Mouse (Mus musculus): ENCODE measurements around the gene Ddi2. TPM values are rescaled to one million over a fixed set of nuclear protein-coding genes. Genes with fewer than 3 reads are reported as not detected.

Ddi2 gene
- polyA plus RNA-seq, 1 experiment from 2014 or later = 16.6 TPM

- ATAC-seq (no peak), DNase-seq (ENCODE audit: low read depth, low spot score) (no peak)
- CTCF ChIA-PET = no interaction called here
- TF ChIP-seq CTCF (IDR thresholded peaks at IDR 0.05) = no peak
- in situ Hi-C loops (cut with MboI; ENCODE audit: low pct_unique_long_range_greater_than_20kb) = no loop called here
- POLR2A ChIA-PET = no interaction called here
- H3K27me3 ChIP-seq = no peaks in the 10 kb centered on the region
Measured at GRCm38 (mm10) chr4:141694719-141695118, 28.5 kb downstream of the Ddi2 start.

GRCm38 (mm10) chr4:141688505-141688904, 34.7 kb downstream of the Ddi2 start:
- no peak for TF ChIP-seq CTCF (IDR thresholded peaks at IDR 0.05)
- CTCF ChIA-PET = interaction anchor here (0.7 kb wide), 1 partner anchor 41 kb away, joined by 3 read pairs; no protein-coding TSS in a partner anchor

GRCm38 (mm10) chr4:141686525-141686924, 36.7 kb downstream of the Ddi2 start:
- DNase-seq (ENCODE audit: low read depth, low spot score) (no peak), ATAC-seq (no peak)
- CTCF ChIA-PET = no interaction called here
- POLR2A ChIA-PET = no interaction called here
- no peaks in the 10 kb centered on the region for H3K27me3 ChIP-seq
- in situ Hi-C loops (cut with MboI; ENCODE audit: low pct_unique_long_range_greater_than_20kb) = no loop called here
- TF ChIP-seq CTCF (IDR thresholded peaks at IDR 0.05) = no peak

More at GRCm38 (mm10) chr4:141688505-141688904, 34.7 kb downstream of the Ddi2 start:
- ATAC-seq (no peak), DNase-seq (ENCODE audit: low read depth, low spot score) (no peak)
- POLR2A ChIA-PET = interaction anchor here (1.6 kb wide), 1 partner anchor 33 kb away, joined by 3 read pairs; no protein-coding TSS in a partner anchor
- in situ Hi-C loops (cut with MboI; ENCODE audit: low pct_unique_long_range_greater_than_20kb) = no loop called here
- no peaks in the 10 kb centered on the region for H3K27me3 ChIP-seq

- CTCF ChIA-PET = no interaction called here
- ATAC-seq (no peak), DNase-seq (ENCODE audit: low read depth, low spot score) (no peak)
- in situ Hi-C loops (cut with MboI; ENCODE audit: low pct_unique_long_range_greater_than_20kb) = no loop called here
- POLR2A ChIA-PET = no interaction called here
- no peaks in the 10 kb centered on the region for H3K27me3 ChIP-seq
- TF ChIP-seq CTCF (IDR thresholded peaks at IDR 0.05) = no peak
Measured at GRCm38 (mm10) chr4:141686093-141686492, 37.1 kb downstream of the Ddi2 start.

GRCm38 (mm10) chr4:141685499-141685898, 37.7 kb downstream of the Ddi2 start, which contains the start of gene Rsc1a1:
Gene Rsc1a1 (minus strand): TSS chr4:141685599.
- in situ Hi-C loops (cut with MboI; ENCODE audit: low pct_unique_long_range_greater_than_20kb) = no loop called here
- ChIA-PET POLR2A (no interaction called here), CTCF (no interaction called here)

GRCm38 (mm10) chr4:141682706-141683230, 40.5 kb downstream of the Ddi2 start:
- no peaks in the 10 kb centered on the region for H3K27me3 ChIP-seq
- TF ChIP-seq CTCF (IDR thresholded peaks at IDR 0.05) = no peak
- ATAC-seq (no peak), DNase-seq (ENCODE audit: low read depth, low spot score) (no peak)
- in situ Hi-C loops (cut with MboI; ENCODE audit: low pct_unique_long_range_greater_than_20kb) = no loop called here
- ChIA-PET CTCF (no interaction called here), POLR2A (interaction anchor here (1.2 kb wide), 1 partner anchor 11 kb away, joined by 3 read pairs; no protein-coding TSS in a partner anchor)

More at GRCm38 (mm10) chr4:141685499-141685898, 37.7 kb downstream of the Ddi2 start, which contains the start of gene Rsc1a1:
- no peak for TF ChIP-seq CTCF (IDR thresholded peaks at IDR 0.05)
- DNase-seq (ENCODE audit: low read depth, low spot score) (no peak), ATAC-seq (no peak)
- H3K27me3 ChIP-seq = no peaks in the 10 kb centered on the region

- TF ChIP-seq CTCF (IDR thresholded peaks at IDR 0.05) = no peak
- in situ Hi-C loops (cut with MboI; ENCODE audit: low pct_unique_long_range_greater_than_20kb) = no loop called here
- H3K27me3 ChIP-seq = no peaks in the 10 kb centered on the region
- DNase-seq (ENCODE audit: low read depth, low spot score) (peak; percentile 30), ATAC-seq (no peak)
- ChIA-PET POLR2A (no interaction called here), CTCF (interaction anchor here (1.2 kb wide), 1 partner anchor 9 kb away, joined by 3 read pairs; no protein-coding TSS in a partner anchor)
Measured at GRCm38 (mm10) chr4:141681767-141682166, 41.5 kb downstream of the Ddi2 start.

- in situ Hi-C loops (cut with MboI; ENCODE audit: low pct_unique_long_range_greater_than_20kb) = no loop called here
- TF ChIP-seq CTCF (IDR thresholded peaks at IDR 0.05) = no peak
- CTCF ChIA-PET = interaction anchor here (1.2 kb wide), 1 partner anchor 10 kb away, joined by 3 read pairs; no protein-coding TSS in a partner anchor
- DNase-seq (ENCODE audit: low read depth, low spot score) (no peak), ATAC-seq (no peak)
- no peaks in the 10 kb centered on the region for H3K27me3 ChIP-seq
- POLR2A ChIA-PET = no interaction called here
Measured at GRCm38 (mm10) chr4:141680892-141681291, 42.3 kb downstream of the Ddi2 start.

GRCm38 (mm10) chr4:141679016-141679415, 44.2 kb downstream of the Ddi2 start:
- no peak for TF ChIP-seq CTCF (IDR thresholded peaks at IDR 0.05)
- POLR2A ChIA-PET = no interaction called here
- no peaks in the 10 kb centered on the region for H3K27me3 ChIP-seq
- CTCF ChIA-PET = no interaction called here
- DNase-seq (ENCODE audit: low read depth, low spot score) (no peak), ATAC-seq (no peak)
- in situ Hi-C loops (cut with MboI; ENCODE audit: low pct_unique_long_range_greater_than_20kb) = no loop called here

- CTCF ChIA-PET = no interaction called here
- no peaks in the 10 kb centered on the region for H3K27me3 ChIP-seq
- POLR2A ChIA-PET = no interaction called here
- in situ Hi-C loops (cut with MboI; ENCODE audit: low pct_unique_long_range_greater_than_20kb) = no loop called here
- ATAC-seq (no peak), DNase-seq (ENCODE audit: low read depth, low spot score) (no peak)
- TF ChIP-seq CTCF (IDR thresholded peaks at IDR 0.05) = no peak
Measured at GRCm38 (mm10) chr4:141676462-141676979, 46.7 kb downstream of the Ddi2 start.

GRCm38 (mm10) chr4:141672325-141672724, 50.9 kb downstream of the Ddi2 start:
- no peak for TF ChIP-seq CTCF (IDR thresholded peaks at IDR 0.05)
- ATAC-seq (no peak), DNase-seq (ENCODE audit: low read depth, low spot score) (no peak)
- no peaks in the 10 kb centered on the region for H3K27me3 ChIP-seq
- in situ Hi-C loops (cut with MboI; ENCODE audit: low pct_unique_long_range_greater_than_20kb) = no loop called here
- CTCF ChIA-PET = no interaction called here
- POLR2A ChIA-PET = interaction anchor here (1.0 kb wide), 1 partner anchor 11 kb away, joined by 3 read pairs; no protein-coding TSS in a partner anchor
